Mouse (Mus musculus): ENCODE data around the gene Irgm2.

DNA sequence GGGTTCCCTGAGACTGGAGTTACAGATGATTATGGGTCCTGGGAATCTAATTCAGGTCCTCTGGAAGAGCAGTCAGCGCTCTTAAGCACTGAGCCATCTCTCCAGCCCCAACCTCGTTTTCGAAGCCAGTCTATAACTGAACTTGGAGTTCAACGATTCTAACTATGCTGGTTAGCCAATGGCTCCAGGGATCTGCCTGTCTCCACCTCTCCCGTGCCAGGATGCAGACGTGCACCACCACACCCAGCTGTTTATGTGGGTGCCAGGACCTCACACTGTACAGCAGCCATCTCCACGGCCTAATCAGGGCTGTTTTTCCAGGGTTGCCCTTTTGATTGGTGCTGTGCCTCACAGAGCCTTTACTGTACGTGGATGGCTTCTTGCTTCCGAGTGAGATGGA is 65.1 kb downstream of the Irgm2 start:
- TF ChIP-seq POLR2A (IDR thresholded peaks at IDR 0.05; ENCODE audit: borderline replicate concordance, extremely low read depth, insufficient read depth, insufficient read length, poor library complexity, severe bottlenecking) (no peak), CTCF (IDR thresholded peaks at IDR 0.05; ENCODE audit: borderline replicate concordance, extremely low read depth, insufficient read depth, insufficient read length) (no peak)

All from brain, embryonic 14.5 days (tissue).